Mouse (Mus musculus): Measurements from ENCODE around the gene Snx9. TPM values are rescaled to one million over a fixed set of nuclear protein-coding genes. Genes with fewer than 3 reads are reported as not detected.
A peak's percentile ranks its signal among the peaks of the same experiment; 100 is the strongest.

The Snx9 gene
- total and polyA plus RNA-seq, 2 experiments: 19.7 to 30.5 TPM

- Histone ChIP-seq H3K27me3 (ENCODE audit: control insufficient read depth, insufficient read depth, low read length) (no peaks in the 10 kb centered on the region), H3K79me2 (ENCODE audit: control insufficient read depth, insufficient read depth, low read length) (peaks cover 45% of the 10 kb centered on the region), H3K27ac (replicated peaks; ENCODE audit: insufficient read depth, low read depth, low read length) (peak overlapping the region; percentile 24), H3K9ac (ENCODE audit: low read depth, low read length) (peak overlapping the region; percentile 59), H3K4me1 (ENCODE audit: control insufficient read depth, insufficient read depth, low read length) (peaks cover 7% of the 10 kb centered on the region), H3K4me3 (ENCODE audit: insufficient read depth, low read depth, low read length) (peak overlapping the region; percentile 45; the same call in 1 of the 2 replicates), H3K36me3 (ENCODE audit: control insufficient read depth, insufficient read depth, low read length) (no peaks in the 10 kb centered on the region)
- WGBS: 3% methylated on average over 18 of the region's 18 CpGs
- peak; percentile 71 for DNase-seq (ENCODE audit: extremely low read depth, low read depth, low spot score)
- TF ChIP-seq CTCF (IDR thresholded peaks at IDR 0.05; ENCODE audit: low read depth, low read length) (no peak), POLR2A (IDR thresholded peaks at IDR 0.05; ENCODE audit: extremely low read depth, insufficient read depth, low read length) (no peak)
Measured at GRCm38 (mm10) chr17:5849421-5849910, 8.3 kb downstream of the Snx9 start.

DNA sequence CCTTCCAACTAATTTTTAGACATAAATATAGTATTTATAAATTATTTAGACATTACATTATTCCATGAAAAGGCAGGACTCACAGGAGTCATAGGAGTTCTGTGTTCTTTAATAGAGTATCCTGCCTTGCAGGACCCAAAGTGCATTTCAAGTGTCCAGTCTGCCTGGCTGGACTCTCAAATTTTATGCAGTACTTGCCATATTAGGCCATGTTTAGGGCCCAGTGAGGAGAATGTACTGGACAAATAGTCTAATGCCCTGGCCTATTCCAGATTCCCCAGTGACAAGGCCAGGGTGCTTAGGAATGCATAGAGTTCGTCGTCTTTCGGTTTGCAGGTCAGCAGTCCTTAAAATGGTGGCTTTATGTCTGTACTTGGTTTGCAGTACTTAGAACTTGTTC lies 8.9 kb downstream of the Snx9 start:
- 95% methylated on average over 3 of the region's 3 CpGs for WGBS
- TF ChIP-seq POLR2A (IDR thresholded peaks at IDR 0.05; ENCODE audit: extremely low read depth, insufficient read depth, low read length): no peak
- TF ChIP-seq CTCF (IDR thresholded peaks at IDR 0.05; ENCODE audit: low read depth, low read length): no peak
- H3K9ac ChIP-seq (ENCODE audit: low read depth, low read length): no peak overlapping the region
- no peak overlapping the region for H3K27ac ChIP-seq (replicated peaks; ENCODE audit: insufficient read depth, low read depth, low read length)
- H3K36me3 ChIP-seq (ENCODE audit: control insufficient read depth, insufficient read depth, low read length): no peaks in the 10 kb centered on the region
- H3K4me1 ChIP-seq (ENCODE audit: control insufficient read depth, insufficient read depth, low read length): peaks cover 7% of the 10 kb centered on the region
- peaks cover 44% of the 10 kb centered on the region for H3K79me2 ChIP-seq (ENCODE audit: control insufficient read depth, insufficient read depth, low read length)
- DNase-seq (ENCODE audit: extremely low read depth, low read depth, low spot score): no peak
- H3K4me3 ChIP-seq (ENCODE audit: insufficient read depth, low read depth, low read length): no peak overlapping the region
- H3K27me3 ChIP-seq (ENCODE audit: control insufficient read depth, insufficient read depth, low read length): no peaks in the 10 kb centered on the region

DNA sequence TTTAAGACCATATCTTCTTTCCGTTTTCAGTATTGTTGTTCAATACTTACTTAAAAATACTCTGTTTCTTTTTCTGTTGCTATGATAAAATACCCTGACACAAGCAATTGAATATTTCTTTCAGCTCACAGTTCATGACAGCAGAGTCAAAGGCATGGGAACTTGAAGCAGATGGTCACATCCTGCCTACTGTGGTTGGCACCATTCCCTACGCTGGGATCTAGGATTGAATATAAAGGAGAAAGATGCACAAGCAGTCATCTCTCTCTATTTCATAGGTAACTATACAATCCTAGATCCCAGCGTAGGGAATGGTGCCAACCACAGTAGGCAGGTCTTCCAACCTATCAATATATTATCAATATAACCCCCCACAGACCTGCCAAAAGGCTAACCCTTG lies 9.3 kb downstream of the Snx9 start:
- no peak overlapping the region for H3K9ac ChIP-seq (ENCODE audit: low read depth, low read length)
- H3K79me2 ChIP-seq (ENCODE audit: control insufficient read depth, insufficient read depth, low read length): peaks cover 41% of the 10 kb centered on the region
- peaks cover 7% of the 10 kb centered on the region for H3K4me1 ChIP-seq (ENCODE audit: control insufficient read depth, insufficient read depth, low read length)
- H3K36me3 ChIP-seq (ENCODE audit: control insufficient read depth, insufficient read depth, low read length): no peaks in the 10 kb centered on the region
- H3K4me3 ChIP-seq (ENCODE audit: insufficient read depth, low read depth, low read length): no peak overlapping the region
- no peak for DNase-seq (ENCODE audit: extremely low read depth, low read depth, low spot score)
- no peaks in the 10 kb centered on the region for H3K27me3 ChIP-seq (ENCODE audit: control insufficient read depth, insufficient read depth, low read length)
- no peak overlapping the region for H3K27ac ChIP-seq (replicated peaks; ENCODE audit: insufficient read depth, low read depth, low read length)
- 96% methylated on average over 3 of the region's 3 CpGs for WGBS
- TF ChIP-seq POLR2A (IDR thresholded peaks at IDR 0.05; ENCODE audit: extremely low read depth, insufficient read depth, low read length) (no peak), CTCF (IDR thresholded peaks at IDR 0.05; ENCODE audit: low read depth, low read length) (no peak)

DNA sequence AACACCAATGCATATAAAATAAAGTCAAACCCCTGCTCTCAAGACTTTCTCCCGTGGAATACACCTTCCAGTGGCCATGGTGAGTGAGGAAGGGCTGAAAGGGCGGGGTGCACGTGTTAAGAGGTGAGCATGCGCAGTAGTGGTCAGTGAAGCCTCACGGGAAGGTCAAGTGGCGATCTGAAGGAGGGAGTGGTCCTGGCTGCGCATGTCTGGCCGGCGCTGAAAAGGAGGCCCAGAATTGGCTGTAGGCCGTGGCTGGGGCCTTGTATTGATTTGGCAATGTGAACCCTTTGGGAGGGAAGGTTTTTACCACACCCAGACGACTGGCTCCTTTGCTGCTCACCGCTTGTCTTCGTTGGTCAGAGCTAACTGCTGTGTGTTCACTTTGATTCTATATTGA lies 12.8 kb downstream of the Snx9 start:
- DNase-seq (ENCODE audit: extremely low read depth, low read depth, low spot score): peak; percentile 23
- peaks cover 2% of the 10 kb centered on the region for H3K4me1 ChIP-seq (ENCODE audit: control insufficient read depth, insufficient read depth, low read length)
- TF ChIP-seq CTCF (IDR thresholded peaks at IDR 0.05; ENCODE audit: low read depth, low read length) (no peak), POLR2A (IDR thresholded peaks at IDR 0.05; ENCODE audit: extremely low read depth, insufficient read depth, low read length) (no peak)
- H3K27me3 ChIP-seq (ENCODE audit: control insufficient read depth, insufficient read depth, low read length): no peaks in the 10 kb centered on the region
- H3K27ac ChIP-seq (replicated peaks; ENCODE audit: insufficient read depth, low read depth, low read length): no peak overlapping the region
- 93% methylated on average over 13 of the region's 13 CpGs for WGBS
- no peaks in the 10 kb centered on the region for H3K36me3 ChIP-seq (ENCODE audit: control insufficient read depth, insufficient read depth, low read length)
- peaks cover 40% of the 10 kb centered on the region; the same call in 1 of the 2 replicates for H3K79me2 ChIP-seq (ENCODE audit: control insufficient read depth, insufficient read depth, low read length)
- no peak overlapping the region for H3K4me3 ChIP-seq (ENCODE audit: insufficient read depth, low read depth, low read length)
- no peak overlapping the region for H3K9ac ChIP-seq (ENCODE audit: low read depth, low read length)

- Histone ChIP-seq H3K4me1 (ENCODE audit: control insufficient read depth, insufficient read depth, low read length) (no peaks in the 10 kb centered on the region; the same call in 1 of the 2 replicates), H3K36me3 (ENCODE audit: control insufficient read depth, insufficient read depth, low read length) (no peaks in the 10 kb centered on the region), H3K79me2 (ENCODE audit: control insufficient read depth, insufficient read depth, low read length) (peaks cover 48% of the 10 kb centered on the region), H3K27me3 (ENCODE audit: control insufficient read depth, insufficient read depth, low read length) (no peaks in the 10 kb centered on the region), H3K9ac (ENCODE audit: low read depth, low read length) (no peak overlapping the region), H3K4me3 (ENCODE audit: insufficient read depth, low read depth, low read length) (no peak overlapping the region), H3K27ac (replicated peaks; ENCODE audit: insufficient read depth, low read depth, low read length) (no peak overlapping the region)
- DNase-seq (ENCODE audit: extremely low read depth, low read depth, low spot score): peak; percentile 15
- no peak for TF ChIP-seq POLR2A (IDR thresholded peaks at IDR 0.05; ENCODE audit: extremely low read depth, insufficient read depth, low read length)
Measured at GRCm38 (mm10) chr17:5855560-5855959, 14.4 kb downstream of the Snx9 start.

GRCm38 (mm10) chr17:5856426-5856825 lies 15.3 kb downstream of the Snx9 start:
- H3K79me2 ChIP-seq (ENCODE audit: control insufficient read depth, insufficient read depth, low read length): peaks cover 40% of the 10 kb centered on the region
- 91% methylated on average over 7 of the region's 7 CpGs for WGBS
- H3K4me1 ChIP-seq (ENCODE audit: control insufficient read depth, insufficient read depth, low read length): no peaks in the 10 kb centered on the region; the same call in 1 of the 2 replicates
- no peak overlapping the region for H3K9ac ChIP-seq (ENCODE audit: low read depth, low read length)
- DNase-seq (ENCODE audit: extremely low read depth, low read depth, low spot score): no peak
- TF ChIP-seq CTCF (IDR thresholded peaks at IDR 0.05; ENCODE audit: low read depth, low read length): no peak
- TF ChIP-seq POLR2A (IDR thresholded peaks at IDR 0.05; ENCODE audit: extremely low read depth, insufficient read depth, low read length): no peak
- H3K36me3 ChIP-seq (ENCODE audit: control insufficient read depth, insufficient read depth, low read length): no peaks in the 10 kb centered on the region
- H3K27ac ChIP-seq (replicated peaks; ENCODE audit: insufficient read depth, low read depth, low read length): no peak overlapping the region
- no peak overlapping the region for H3K4me3 ChIP-seq (ENCODE audit: insufficient read depth, low read depth, low read length)
- H3K27me3 ChIP-seq (ENCODE audit: control insufficient read depth, insufficient read depth, low read length): no peaks in the 10 kb centered on the region
